Mouse (Mus musculus): ENCODE measurements around the gene Tmem207.
"Not testable (repeated sequence)": the region's sequence is repeated elsewhere in the genome, so short reads cannot be mapped to it uniquely, and the experiment has no call there.

The Tmem207 gene

DNA sequence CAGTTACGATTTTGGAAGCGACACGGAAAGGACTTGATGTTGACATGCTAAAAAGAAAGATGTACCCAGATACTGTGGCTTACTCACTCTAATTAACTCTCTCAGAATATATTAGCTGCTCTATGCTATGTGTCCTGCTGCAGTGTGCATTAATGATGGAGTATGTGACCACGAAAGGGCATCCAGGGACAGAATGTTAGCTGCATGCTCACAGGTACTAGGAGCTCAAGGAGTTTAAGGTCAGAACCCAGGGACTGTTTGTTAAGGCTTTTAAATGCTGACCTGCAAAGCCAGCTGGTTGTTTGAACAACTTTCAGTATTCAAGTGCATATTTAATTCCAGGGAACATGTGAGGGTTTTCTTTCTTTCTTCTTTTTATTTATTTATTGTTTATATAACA is at the start of gene Tmem207:
Tmem207 (minus strand) TSS at position 101 of the 400 bp plus-strand sequence.
- DNase-seq (ENCODE audit: low read depth, low spot score): no peak

DNA sequence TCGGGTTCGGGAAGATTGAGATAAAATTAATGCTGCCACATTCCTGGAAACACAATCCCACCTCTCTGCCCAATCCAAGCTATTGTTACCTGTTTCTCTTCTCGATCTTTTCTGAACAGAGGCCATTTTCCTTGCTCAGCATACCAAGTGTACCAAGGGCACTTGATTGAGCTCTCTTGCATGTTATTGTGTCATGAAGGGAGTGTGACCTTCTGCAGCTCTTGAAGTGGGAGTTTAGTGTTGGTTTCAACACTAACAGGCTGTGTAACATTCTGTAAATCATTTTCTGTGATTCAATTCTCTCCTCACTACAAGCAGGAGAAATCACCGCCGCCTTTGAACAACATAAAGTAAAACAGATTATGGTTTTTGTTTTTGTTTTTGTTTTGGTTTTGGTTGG is 47.6 kb upstream of the Tmem207 start:
- DNase-seq (ENCODE audit: low read depth, low spot score): no peak

DNA sequence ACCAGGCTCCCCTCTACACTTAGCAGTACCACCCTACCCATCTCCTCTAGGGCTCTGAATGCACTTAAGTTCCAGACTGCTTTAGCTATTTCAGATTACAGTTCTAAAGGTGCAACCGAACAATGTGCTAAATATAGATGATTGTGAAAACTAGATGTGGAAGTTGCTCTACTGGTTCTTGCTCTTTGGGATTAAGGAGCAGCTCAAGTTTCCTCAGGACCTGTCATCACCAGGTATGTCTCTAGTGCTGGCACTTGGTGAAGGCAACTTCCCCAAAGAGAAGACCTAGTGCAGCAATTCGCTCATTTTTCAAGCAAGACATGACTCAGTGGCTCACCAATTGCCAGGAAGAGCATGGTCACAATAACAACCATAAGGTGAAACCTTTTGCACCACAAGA is 45.3 kb upstream of the Tmem207 start:
- DNase-seq (ENCODE audit: low read depth, low spot score): no peak

DNA sequence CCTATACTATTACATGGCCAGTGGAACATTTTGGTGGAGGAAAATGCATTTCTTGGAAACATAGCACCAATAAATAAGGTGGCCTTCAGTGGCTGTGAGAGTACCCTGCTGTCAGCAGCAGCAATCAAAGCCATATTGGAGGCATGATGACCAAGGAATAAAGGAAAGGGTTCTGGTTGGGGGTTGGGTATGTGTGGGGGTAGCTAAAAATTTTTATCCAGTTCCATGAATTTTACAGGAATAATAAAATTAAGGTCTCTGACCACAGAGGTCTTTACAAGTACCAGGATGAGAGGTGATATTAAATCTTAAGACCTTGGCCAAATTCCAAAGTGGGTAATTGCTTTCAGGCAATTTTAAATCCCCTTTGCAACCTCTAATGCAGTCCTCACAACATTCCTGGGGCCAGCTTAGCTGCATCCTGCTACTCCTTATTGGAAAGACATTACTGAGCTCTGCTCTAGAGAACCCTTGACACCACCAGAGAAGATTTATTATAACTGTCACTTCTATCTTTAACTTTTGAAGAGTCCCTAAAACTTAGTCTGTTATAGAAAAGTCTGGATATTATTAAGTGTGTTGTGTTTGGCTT is 42.9 kb upstream of the Tmem207 start:
- DNase-seq (ENCODE audit: low read depth, low spot score): no peak

- DNase-seq (ENCODE audit: low read depth, low spot score): no peak
Observed at GRCm38 (mm10) chr16:26562771-26563170, 36.2 kb upstream of the Tmem207 start.

DNA sequence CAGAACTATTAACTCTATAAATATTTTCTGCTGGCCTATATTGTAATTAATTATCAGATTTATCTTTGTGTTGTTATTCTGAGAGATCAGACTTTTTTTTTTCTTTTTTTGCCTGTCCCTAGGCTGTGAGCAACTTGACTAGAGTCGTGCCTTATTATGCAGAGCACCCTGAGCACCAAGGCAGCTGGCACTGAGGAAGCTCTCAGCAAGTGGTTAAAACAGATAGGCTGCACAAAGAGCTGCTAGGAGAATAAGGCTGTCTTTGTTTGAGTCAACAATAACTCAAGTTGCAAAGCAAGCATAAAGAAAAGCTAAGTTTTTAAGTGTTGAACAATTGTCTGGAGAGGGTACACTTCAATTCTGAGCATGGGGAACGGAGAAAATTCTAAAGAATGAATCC is 35.2 kb upstream of the Tmem207 start:
- no peak for DNase-seq (ENCODE audit: low read depth, low spot score)

- no peak for DNase-seq (ENCODE audit: low read depth, low spot score)
Observed at GRCm38 (mm10) chr16:26558797-26559196, 32.2 kb upstream of the Tmem207 start.

DNA sequence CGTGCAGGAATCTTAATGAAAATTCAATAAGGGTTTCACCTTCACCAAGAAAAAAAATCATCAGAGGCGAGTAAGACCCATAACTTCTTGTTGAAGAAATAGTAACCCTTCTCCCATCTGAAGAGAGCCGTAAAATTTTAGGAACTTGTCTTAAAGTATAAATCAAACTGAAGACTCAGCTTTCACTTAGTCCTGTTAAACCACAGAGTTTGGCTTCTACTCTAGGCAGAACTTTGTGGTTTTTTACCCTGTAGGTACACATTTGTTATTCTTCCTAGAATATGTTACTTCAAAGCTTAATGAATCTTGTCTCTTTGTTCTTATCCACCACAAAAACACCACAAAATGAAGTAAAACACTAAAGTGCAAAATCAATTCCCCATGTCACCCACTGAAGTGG is 25.7 kb upstream of the Tmem207 start:
- DNase-seq (ENCODE audit: low read depth, low spot score): no peak

DNA sequence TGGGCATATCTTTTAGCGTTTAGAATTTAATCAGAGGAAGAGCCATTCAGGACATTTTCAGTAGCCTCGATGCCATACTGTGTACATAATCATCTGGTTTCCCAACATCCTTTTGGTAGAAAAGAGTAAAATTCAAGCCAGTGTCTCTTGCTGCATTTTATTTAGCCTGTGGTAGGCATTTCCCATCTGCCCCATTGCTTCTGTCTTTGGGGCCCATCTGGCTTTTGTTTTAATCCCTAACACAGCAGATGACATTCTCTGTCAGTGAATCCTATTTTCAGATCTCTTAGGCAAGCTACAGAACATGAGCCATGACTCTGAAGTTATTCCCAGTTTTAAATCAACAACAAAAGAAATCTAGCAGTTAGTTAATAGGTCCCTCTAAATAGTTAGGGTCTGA is 22.7 kb upstream of the Tmem207 start:
- no peak for DNase-seq (ENCODE audit: low read depth, low spot score)

- no peak for DNase-seq (ENCODE audit: low read depth, low spot score)
Observed at GRCm38 (mm10) chr16:26546879-26547206, 20.3 kb upstream of the Tmem207 start.

- no peak for DNase-seq (ENCODE audit: low read depth, low spot score)
Observed at GRCm38 (mm10) chr16:26546170-26546878, 19.8 kb upstream of the Tmem207 start.

GRCm38 (mm10) chr16:26532287-26532686 is 5.7 kb upstream of the Tmem207 start:
- DNase-seq (ENCODE audit: low read depth, low spot score): no peak

- DNase-seq (ENCODE audit: low read depth, low spot score): no peak
Observed at GRCm38 (mm10) chr16:26530451-26530850, 3.9 kb upstream of the Tmem207 start.

DNA sequence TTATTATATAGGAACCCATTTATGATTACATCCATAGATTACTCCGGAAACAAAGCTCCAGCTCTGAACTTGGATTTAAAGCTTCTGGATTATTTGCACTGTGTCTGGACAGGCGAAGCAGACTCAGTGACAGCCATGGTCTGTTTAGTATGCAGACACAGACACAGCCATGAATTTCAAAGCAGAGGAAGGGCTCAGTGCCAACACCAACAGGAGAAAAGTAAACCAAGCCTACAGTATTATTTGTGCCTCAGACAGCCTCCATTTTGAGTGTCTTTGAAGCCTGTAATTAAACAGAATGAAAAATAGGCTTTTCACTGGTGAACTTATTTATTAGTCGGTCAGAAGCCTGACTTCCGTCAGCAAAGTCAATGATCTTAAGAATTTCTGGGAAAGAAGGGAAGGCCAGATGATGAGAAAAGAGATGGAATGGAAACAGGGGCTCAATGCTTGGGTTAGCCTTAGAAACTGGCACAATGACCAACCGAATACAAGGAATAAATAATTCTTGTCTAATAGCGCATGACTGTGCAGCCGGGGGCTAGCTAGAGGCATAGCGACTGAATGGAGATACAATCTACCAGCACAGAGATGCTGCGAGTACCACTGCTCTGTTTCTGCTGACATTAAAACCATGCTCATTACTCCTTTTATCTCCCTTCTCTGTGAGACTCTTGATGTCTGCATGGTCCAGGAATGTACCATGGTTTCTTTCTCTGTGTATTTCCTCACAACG is 1.5 kb upstream of the Tmem207 start:
- no peak for DNase-seq (ENCODE audit: low read depth, low spot score)

DNA sequence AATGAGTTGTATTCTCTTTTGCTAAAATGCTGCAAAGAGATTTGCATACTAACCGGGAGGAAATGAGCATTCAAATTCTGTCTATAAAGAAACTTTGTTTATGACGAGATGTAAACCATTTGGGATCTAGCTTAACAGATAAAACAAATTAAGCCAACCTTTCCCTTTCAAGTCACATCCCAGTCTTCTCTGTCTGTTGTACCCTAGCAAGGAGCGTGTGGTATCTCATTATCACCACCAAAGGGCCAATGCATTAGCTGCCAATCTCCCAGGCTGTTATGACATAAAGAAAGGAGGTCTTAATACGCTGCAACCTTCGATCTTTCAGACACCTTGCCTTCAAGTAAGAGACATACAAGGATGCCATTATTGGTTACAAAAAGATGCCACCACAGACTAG is 737 bp downstream of the Tmem207 start:
- no peak for DNase-seq (ENCODE audit: low read depth, low spot score)

DNA sequence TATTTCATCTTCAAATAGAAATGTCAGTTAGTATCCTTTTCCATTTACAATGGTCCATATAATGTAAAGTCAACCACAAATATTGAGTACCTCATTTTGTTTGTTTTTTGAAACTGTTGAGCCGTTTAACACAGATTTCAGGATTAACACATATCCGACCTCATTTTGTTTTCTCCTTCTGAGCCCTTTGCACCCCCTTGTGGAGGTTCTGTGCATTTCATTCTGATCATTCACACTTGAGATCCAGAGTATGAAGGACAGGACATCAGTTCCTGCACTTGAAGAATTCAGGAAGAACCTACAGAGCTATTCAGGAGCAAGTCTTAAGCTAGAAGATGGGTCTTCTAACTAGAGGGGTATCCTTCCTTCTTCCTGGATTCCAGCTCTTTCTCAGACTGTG is 7.0 kb downstream of the Tmem207 start:
- no peak for DNase-seq (ENCODE audit: low read depth, low spot score)

DNA sequence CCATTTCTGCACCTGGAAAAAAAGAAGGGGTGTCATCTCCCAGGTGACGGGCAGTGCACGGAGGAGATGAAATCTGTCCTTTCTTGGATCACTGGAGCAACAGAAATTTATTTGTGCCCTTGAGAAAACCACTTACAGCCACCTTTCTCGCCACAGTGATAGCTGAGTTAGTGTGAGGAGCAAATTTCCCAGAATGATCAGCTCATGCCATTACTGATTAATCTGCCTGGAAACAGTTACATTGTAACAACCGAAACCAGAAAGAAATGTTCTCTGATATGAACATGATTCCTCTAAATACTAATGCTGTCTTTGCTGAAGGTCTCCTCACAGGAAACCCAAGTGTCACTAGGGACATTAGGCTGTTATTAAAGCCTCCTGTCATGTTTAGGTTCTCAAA is 21.6 kb downstream of the Tmem207 start:
- no peak for DNase-seq (ENCODE audit: low read depth, low spot score)

GRCm38 (mm10) chr16:26500738-26501137 is 25.8 kb downstream of the Tmem207 start:
- no peak for DNase-seq (ENCODE audit: low read depth, low spot score)

DNA sequence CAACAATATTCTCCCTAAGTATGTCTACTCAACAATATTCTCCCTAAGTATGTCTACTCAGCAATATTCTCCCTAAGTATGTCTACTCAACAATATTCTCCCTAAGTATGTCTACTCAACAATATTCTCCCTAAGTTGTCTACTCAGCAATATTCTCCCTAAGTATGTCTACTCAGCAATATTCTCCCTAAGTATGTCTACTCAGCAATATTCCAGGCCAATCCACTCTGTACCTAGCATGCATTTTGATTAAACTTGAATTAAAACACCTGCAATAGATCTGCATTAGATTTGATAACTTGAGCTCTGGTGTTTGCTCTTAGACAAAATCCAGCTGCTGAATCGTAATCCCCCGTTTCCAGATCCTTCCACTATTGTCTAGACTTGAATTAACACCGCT is 26.9 kb downstream of the Tmem207 start:
- DNase-seq (ENCODE audit: low read depth, low spot score): not testable (repeated sequence)

GRCm38 (mm10) chr16:26495721-26496120 is 30.8 kb downstream of the Tmem207 start:
- DNase-seq (ENCODE audit: low read depth, low spot score): no peak

DNA sequence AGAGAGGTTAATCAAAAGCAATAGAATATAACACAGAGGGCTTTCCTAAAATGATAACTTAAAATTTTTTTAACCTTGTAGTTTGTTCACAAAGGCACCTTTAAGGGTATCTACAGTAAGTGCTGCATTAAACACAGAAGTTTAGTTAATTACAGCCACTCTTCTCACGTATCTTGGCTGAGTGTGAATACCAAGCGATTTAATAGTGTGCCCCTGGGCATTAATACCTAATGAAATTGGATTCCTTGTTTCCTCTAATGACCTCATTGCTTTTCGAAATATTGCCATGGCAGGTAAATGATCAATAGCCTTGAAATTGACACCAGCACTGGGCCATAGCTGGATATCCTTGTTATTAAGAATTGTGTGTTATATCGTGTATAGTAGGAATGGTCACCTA is 55.3 kb downstream of the Tmem207 start:
- no peak for DNase-seq (ENCODE audit: low read depth, low spot score)

DNA sequence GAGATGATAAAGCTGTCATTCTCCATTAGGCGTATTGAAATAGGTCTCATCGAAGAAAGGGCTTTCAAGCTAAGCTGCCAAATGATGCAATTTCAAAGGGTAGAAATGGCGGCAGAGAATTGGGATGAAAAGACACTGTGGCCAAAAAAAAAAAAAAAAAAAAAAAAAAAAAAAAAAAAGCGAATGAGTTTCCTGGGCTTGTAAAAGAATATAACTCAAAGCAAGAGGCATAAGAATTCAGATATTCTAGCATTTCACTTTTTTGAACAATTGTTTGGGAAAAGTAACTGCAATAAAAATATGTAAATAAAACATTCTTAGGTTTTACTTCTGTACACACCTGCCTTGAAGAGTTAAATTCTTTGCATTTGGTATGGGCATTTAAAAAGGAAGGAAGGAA is 60.0 kb downstream of the Tmem207 start:
- DNase-seq (ENCODE audit: low read depth, low spot score): no peak

GRCm38 (mm10) chr16:26462835-26463234 is 63.7 kb downstream of the Tmem207 start, which contains the start of gene Cldn16:
Gene Cldn16 (plus strand): TSS chr16:26463135.
- DNase-seq (ENCODE audit: low read depth, low spot score): no peak
